In genomic region chrX:12762334-12763126, GRCm38 (mm10) we compare ENCODE assay signal across 8 mouse cellular contexts. TPM values are rescaled to one million over a fixed set of nuclear protein-coding genes. Genes with fewer than 3 reads are reported as not detected.
A peak's percentile ranks its signal among the peaks of the same experiment; 100 is the strongest.
DNase-seq lines count a peak whose midpoint lies in the region; ATAC-seq and TF ChIP-seq lines count a peak whose summit lies in the region.

No protein-coding gene starts in this region.

- H3K4me3 ChIP-seq in layer of hippocampus, adult 2 months: peak overlapping the region; percentile 67
- H3K4me3 ChIP-seq in bone marrow, adult 2 months (replicated peaks; ENCODE audit: control insufficient read depth, low read depth, low read length): peak overlapping the region; percentile 65
- H3K4me3 ChIP-seq in forebrain, embryonic 14.5 days (ENCODE audit: low read depth, low read length): peak overlapping the region; percentile 58
- peak overlapping the region; percentile 44 for H3K4me3 ChIP-seq in macrophage (ENCODE audit: inconsistent target)

- no peaks in the 10 kb centered on the region for H3K27me3 ChIP-seq in forebrain, embryonic 14.5 days (replicated peaks; ENCODE audit: control insufficient read depth, insufficient read depth, low read length)

- peak overlapping the region; percentile 75 for H3K9ac ChIP-seq in forebrain, embryonic 14.5 days (ENCODE audit: low read length)

- TF ChIP-seq CTCF in layer of hippocampus, adult 2 months (conservative IDR thresholded peaks at IDR 0.05): no peak
- TF ChIP-seq CTCF in bone marrow, adult 2 months (IDR thresholded peaks at IDR 0.05; ENCODE audit: control insufficient read depth, insufficient read depth, low read length): no peak

- H3K4me1 ChIP-seq in bone marrow, adult 2 months (ENCODE audit: control insufficient read depth, insufficient read depth, low read length): no peaks in the 10 kb centered on the region
- peaks cover 8% of the 10 kb centered on the region; the same call in 1 of the 2 replicates for H3K4me1 ChIP-seq in forebrain, embryonic 14.5 days (ENCODE audit: control insufficient read depth, insufficient read depth, low read length)

- H3K27ac ChIP-seq in layer of hippocampus, adult 2 months: peak overlapping the region; percentile 96
- peak overlapping the region; percentile 99 for H3K27ac ChIP-seq in bone marrow, adult 2 months (ENCODE audit: control insufficient read depth, insufficient read depth, low read depth, low read length, poor library complexity)
- peak overlapping the region; percentile 96 for H3K27ac ChIP-seq in forebrain, embryonic 14.5 days (ENCODE audit: low read depth, low read length)
- H3K27ac ChIP-seq in macrophage: peak overlapping the region; percentile 48

- H3K36me3 ChIP-seq in forebrain, embryonic 14.5 days (ENCODE audit: control insufficient read depth, insufficient read depth, low read length): no peaks in the 10 kb centered on the region
- no peaks in the 10 kb centered on the region for H3K36me3 ChIP-seq in macrophage (ENCODE audit: inconsistent target)

- DNase-seq in layer of hippocampus, adult 2 months (ENCODE audit: low spot score in 2 of 2): no peak
- DNase-seq in layer of hippocampus, postnatal 25 days (ENCODE audit: extremely low spot score in 1 of 2, low spot score in 1 of 2): no peak
- DNase-seq in forebrain, embryonic 14.5 days (ENCODE audit: low spot score): peak; percentile 31
- no peak for DNase-seq in left cerebral cortex, adult 18-20 months (ENCODE audit: low spot score in 2 of 2)
- DNase-seq in spleen, adult 18-20 months: no peak
- DNase-seq in kidney, adult 18-20 months: no peak

- no peak for TF ChIP-seq POLR2A in bone marrow, adult 2 months (IDR thresholded peaks at IDR 0.05; ENCODE audit: borderline replicate concordance, control insufficient read depth, low read depth, low read length)

- H3K79me2 ChIP-seq in macrophage (ENCODE audit: inconsistent target): peaks cover 34% of the 10 kb centered on the region

- peak; percentile 30 for ATAC-seq in forebrain, embryonic 14.5 days

- 11% methylated on average over 31 of the region's 32 CpGs for WGBS in bone marrow, adult 2 months
- 21% methylated on average over 32 of the region's 32 CpGs for WGBS in forebrain, embryonic 14.5 days
- 15% methylated on average over 31 of the region's 32 CpGs for WGBS in macrophage (ENCODE audit: missing documents)

- H3K9me3 ChIP-seq in forebrain, embryonic 14.5 days (replicated peaks; ENCODE audit: control insufficient read depth, low read length): no peaks in the 10 kb centered on the region

- peak overlapping the region; percentile 58 for H3K4me2 ChIP-seq in forebrain, embryonic 14.5 days (ENCODE audit: low read length)

RNA-seq across cellular contexts. Expression of gene Med14, which starts 0.7 kb away (rescaled TPM):
- total RNA-seq in layer of hippocampus, adult 2 months (2021): 10 to 100 TPM; 72.1 to 78.1 TPM
- total RNA-seq in layer of hippocampus, postnatal 25 days (2021): 10 to 100 TPM; 69.3 to 76.2 TPM
- 5.5 TPM in 2 replicates for polyA plus RNA-seq in bone marrow, adult 2 months (2011; ENCODE audit: insufficient read depth, insufficient read length, low replicate concordance, missing spikeins)
- polyA plus RNA-seq in forebrain, embryonic 14.5 days (2014; fragmentation: Nextera tagmentation; extraction: Ambion mirVana): 17.8 and 18.6 TPM in 2 replicates
- total RNA-seq in macrophage (2018; cell fraction: chromatin; rRNA removed): 10 to 100 TPM; 22.0 to 52.7 (median 41.9) TPM
- total RNA-seq in macrophage (2018; cell fraction: cytosol; rRNA removed): 10 to 100 TPM in 11 of 26 experiments, 1 to 10 TPM in 15; 7.4 to 13.4 (median 9.7) TPM
- total RNA-seq in macrophage (2018; cell fraction: nucleus; rRNA removed): 10 to 100 TPM; 12.0 to 41.4 (median 20.1) TPM
- polyA plus RNA-seq in macrophage (2018): 8.5 to 9.5 TPM (median 8.9 TPM) in 3 replicates
- total RNA-seq in left cerebral cortex, adult 18-20 months (2021): 10 to 100 TPM; 70.5 to 78.8 TPM

Comparison
In these comparisons a context has a peak if more than half of its experiments do, and no peak if none do; other contexts are left out.
1. H3K27ac ChIP-seq: peak in every context shown above with its lines; median percentile 99 in bone marrow, adult 2 months; 96 in layer of hippocampus, adult 2 months; 96 in forebrain, embryonic 14.5 days; 48 in macrophage.